Mouse (Mus musculus): Measurements from ENCODE around the gene Sema6d. TPM values are rescaled to one million over a fixed set of nuclear protein-coding genes. Genes with fewer than 3 reads are reported as not detected.

Gene Sema6d
- total RNA-seq, 1 experiment from 2014 or later, result not detected

DNA sequence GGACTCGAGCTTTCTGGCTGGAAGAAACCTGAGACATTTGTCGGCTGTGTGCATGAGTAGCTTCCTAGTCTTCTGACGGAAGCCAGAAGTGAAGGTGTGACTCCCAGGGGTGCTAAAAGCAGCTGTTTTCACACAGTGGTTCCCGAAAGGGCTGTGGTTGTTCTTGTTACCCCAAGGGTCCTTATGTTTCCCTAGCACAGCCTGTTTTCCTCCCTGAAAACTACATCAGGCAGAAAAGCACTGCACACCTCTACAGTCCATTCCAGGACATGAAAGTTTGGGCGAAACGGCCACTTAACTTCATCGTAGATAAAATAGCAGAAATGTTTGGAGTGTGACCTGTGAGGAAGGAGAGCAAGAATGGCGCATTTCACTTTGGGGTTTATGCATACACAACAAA, 346.9 kb downstream of the Sema6d start:
- ATAC-seq (ENCODE audit: extremely low read depth, insufficient number of reproducible peaks, low FRiP score, poor library complexity, severe bottlenecking), result no peak

DNA sequence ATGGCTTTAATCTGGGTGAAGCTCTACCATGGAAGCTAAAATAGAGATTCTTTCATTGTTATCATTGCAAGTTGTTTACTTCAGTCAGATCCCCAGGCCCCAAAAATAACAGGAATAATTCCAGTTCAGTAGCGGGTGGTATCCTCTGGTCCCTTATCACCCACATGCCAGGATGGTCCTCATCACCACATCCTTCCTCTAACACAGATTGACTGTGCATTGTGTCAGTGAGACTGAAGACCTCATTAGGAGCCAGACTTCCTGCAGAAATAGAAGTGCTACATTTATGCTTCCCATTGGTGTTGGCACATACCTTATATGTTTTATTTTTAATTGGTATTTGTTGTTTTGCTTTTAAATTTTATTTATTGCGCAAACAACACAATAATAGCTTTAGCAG, 354.4 kb downstream of the Sema6d start:
- no peak for ATAC-seq (ENCODE audit: extremely low read depth, insufficient number of reproducible peaks, low FRiP score, poor library complexity, severe bottlenecking)

DNA sequence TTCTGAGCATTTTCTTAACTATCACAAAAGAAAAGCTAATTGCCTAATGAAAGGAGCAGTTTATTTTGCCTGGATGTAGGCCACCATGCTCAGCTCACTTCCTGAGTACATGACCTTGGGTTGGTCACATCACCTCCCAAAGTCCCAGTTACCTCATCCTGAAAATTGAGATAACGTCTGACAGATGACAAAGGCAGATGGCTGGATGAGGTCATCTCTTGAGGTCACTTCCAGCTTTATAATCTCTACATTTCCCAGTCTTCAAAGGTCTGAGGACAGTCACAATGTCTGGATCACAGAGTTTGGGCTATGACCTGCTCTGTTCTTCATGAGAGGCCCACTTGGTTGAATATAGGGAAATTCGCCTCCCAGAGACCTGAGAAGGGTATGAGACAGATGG, 366.1 kb downstream of the Sema6d start:
- ATAC-seq (ENCODE audit: extremely low read depth, insufficient number of reproducible peaks, low FRiP score, poor library complexity, severe bottlenecking), result no peak

DNA sequence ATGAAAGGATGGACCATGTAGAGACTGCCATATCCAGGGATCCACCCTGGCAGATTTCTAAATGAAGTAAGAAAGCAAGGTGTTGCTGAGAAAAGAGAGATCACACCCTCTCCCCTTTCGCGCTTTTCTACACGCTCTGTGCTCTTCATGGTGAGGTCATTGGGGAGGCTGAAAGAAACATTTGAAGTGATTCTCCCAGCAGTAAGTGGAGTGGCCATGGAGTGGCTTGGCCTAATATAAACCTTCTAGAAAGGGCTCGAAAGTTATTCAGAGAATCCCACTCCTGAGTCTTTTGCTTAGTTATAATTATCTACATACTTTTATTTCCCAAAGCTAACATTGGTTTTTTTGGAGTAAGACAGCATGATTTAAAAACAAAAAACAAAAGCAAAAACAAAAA, 367.2 kb downstream of the Sema6d start:
- ATAC-seq (ENCODE audit: extremely low read depth, insufficient number of reproducible peaks, low FRiP score, poor library complexity, severe bottlenecking), result no peak

DNA sequence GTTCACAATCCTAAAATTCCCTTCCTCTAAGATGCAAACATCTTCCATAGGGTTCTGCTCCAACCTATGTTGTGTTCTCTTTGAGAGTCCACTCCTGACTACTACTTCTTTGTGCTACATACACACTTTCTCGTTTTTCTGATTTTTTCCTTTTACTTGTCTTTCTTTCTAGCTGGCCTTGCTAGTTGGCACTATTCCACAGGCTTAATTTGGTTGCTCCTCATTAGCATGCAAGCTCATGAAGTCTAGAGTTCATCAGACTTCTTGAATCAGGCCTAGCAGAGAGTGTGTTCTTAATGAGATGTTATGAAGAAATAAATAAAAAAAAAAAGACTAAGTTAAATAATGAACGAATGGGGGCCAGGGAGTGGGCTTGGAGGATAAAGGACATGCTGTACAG, 368.3 kb downstream of the Sema6d start:
- no peak for ATAC-seq (ENCODE audit: extremely low read depth, insufficient number of reproducible peaks, low FRiP score, poor library complexity, severe bottlenecking)

DNA sequence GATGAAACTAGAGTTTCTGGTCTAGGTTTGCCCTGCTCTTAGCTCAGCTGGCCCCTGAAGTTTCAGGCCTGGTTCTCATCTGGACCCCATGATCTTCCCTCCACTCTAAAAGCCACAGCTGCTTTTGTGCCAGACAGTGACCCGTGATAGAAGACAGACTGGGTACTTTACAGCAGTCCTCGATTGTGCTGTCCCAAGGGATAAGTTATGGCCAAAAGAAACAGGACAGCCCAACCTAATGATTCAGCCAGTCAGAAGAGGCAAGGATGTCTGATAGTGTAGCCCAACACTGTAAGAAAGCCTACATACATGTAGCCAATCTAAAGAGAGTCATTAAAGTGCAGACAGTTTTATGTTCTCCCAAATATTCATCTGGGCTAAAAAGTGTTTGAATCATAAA, 371.2 kb downstream of the Sema6d start:
- no peak for ATAC-seq (ENCODE audit: extremely low read depth, insufficient number of reproducible peaks, low FRiP score, poor library complexity, severe bottlenecking)

DNA sequence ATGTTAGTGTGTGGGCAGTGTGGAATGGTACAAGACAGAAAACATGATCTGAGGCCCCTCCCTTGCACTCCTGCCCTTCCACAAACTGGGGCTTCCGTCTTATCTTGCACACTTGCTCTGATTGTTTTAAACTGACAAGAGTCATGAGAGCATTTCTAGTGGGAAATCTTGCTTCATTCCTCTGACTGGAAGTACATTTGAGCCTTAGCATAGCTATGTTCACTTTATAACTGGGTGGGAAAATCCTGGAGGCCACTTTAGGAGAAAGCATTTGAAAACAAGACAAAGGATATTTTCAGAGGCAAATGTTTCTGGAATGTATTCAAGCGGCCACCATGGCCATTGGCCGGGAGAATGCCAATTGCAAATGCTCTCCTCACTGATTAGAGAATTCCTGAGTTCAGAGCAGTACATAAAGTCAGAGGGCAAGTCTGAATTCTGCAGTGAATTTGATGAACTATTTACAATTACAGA, 371.6 kb downstream of the Sema6d start:
- ATAC-seq (ENCODE audit: extremely low read depth, insufficient number of reproducible peaks, low FRiP score, poor library complexity, severe bottlenecking), result no peak

DNA sequence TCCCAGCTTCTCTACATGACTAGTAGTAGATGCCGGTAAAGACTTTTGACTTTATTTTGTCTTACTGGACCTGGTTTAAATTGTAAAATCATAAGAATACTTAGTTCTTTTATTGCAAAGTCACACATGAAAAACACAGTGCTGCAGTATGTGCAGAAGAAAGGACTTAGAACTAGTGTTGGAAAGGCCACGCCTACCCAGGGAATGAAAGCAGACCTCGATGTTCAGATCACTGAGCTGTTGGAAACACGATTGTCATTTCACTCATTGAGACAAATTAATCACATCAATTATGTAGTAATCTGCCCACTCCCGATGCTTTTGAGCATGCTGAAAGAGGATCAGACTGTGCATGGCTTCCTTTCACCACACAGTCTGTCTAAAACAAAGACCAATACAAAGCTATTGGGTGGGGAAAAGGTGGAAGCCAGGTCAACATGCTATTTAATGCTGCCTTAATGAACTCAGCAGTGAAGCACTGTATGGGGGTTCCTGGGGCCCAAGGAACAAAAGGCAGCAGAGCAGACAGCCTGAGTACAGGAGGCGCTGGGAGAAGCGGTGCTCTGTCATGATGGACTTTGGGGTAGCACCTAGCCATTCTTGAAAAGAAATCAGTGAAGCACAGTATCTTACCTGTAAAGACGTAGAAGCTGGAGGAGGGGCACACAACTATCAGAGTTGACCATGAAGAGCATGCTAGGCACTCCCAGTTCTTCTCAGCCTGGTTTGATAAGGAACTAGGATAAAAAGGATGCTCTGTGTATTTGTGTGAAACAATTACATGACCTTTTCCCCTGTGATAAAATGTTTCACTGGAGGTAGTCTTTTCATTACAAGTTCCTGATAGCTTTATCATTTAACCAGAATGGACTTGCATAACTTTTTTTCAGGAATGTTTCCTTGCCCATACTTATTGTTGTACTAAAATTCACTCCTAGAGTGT, 375.5 kb downstream of the Sema6d start:
- ATAC-seq (ENCODE audit: extremely low read depth, insufficient number of reproducible peaks, low FRiP score, poor library complexity, severe bottlenecking), result no peak

DNA sequence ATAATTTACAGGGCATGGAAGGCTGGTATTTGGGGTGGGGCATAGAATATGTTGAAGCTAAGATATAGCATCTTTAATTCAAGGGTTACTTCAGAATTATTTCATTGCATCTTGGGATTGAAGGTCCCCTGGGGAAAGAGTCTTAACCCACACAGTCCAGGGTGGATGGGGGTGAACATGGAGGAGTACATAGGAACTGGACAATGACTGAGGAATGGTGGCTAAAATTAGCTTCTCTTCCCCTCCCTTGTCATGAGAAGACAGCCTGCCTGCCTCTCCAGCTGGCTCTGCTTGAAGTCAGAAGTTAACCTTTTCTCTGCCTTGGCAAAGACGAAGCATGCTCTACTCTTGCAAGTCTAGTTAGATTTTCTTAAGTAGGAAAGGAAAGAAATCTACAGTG, 377.7 kb downstream of the Sema6d start:
- no peak for ATAC-seq (ENCODE audit: extremely low read depth, insufficient number of reproducible peaks, low FRiP score, poor library complexity, severe bottlenecking)

DNA sequence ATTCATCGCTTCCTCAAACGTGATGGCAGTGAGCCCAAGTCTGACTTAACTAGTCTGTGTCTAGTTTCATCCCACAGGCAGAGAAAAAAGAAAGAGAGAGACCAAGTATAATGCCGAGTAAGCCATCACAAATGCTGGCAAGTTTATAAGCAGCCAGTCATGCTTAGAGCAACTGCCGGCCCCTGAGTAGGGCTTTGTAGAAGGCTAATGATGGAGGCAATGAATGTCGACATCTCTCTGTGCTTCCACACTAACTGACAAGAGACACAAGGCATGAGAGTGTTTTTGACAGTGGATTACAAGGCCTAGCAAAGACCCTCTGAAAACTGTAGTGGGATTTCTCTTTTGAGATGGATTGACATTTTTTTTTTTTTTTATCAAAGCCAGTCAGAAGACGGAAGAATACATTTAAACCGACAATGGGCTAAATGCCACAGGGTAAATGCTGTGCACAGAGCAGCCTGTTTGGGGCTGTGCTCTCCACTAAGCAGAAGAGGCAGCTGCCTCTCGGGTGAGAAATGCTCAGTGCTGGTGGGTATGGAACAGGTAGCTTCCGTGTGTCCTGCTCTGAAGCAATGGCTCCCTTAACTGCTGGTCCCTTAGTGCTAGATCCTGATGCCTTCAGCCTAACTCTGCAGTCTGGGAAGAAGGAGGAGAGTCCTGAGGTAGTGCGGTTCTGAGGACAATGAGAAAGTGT, 380.7 kb downstream of the Sema6d start:
- no peak for ATAC-seq (ENCODE audit: extremely low read depth, insufficient number of reproducible peaks, low FRiP score, poor library complexity, severe bottlenecking)

DNA sequence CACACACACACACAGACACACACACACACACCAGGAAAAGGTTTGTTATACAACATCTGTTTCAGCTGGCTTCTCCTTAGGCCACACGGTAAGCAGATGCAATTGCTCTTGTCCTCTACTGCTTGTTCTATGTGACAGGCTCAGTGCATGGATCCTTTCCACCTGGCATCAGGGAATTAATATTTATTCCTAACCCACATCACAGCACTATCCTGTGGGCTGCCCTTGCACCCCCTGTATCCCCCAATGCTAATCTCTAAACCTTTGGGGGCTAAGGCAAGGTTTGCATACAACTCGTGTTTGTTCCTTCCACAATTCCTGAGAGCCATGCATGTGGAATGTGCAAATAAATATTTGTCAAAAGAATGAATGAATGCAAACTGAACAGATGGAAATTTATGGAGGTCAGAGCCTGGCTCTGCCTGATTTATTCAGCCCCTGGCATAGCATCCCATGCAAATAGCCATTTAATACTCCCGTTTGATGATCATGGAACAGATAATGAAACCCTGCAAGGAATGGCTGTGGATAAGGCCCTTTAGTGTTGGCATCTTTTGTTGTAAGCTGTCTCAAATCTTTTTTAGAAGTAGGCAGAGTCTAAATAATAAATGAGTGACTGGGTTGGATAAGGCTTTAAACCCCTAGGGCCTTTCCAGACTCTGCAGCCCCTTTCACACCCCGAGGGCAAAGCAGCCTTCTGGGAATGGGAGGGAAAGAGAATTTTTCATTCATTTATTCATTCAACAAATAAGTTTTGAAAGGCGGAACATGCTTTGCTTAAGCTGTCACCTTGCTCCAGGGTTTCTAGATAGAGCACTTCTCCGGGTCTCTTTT, 383.1 kb downstream of the Sema6d start:
- no peak for ATAC-seq (ENCODE audit: extremely low read depth, insufficient number of reproducible peaks, low FRiP score, poor library complexity, severe bottlenecking)

DNA sequence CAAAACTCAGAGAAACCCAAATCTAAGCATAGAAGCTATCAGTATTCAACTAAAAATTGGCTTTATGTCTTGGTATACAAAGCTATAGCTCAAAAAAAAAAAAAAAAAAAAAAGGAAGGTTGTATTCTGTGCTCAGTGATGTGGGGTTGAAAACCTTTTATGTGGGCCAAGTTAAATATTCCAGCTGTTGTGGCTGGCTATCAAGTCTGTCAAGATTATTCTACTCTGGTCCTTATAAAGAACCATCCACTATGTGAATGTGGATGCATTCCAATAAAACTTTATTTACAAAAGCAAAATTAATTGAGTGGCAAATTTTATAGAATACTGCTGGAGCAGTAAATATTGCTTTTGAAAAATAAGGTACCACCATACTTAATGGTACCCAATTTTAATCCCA, 388.1 kb downstream of the Sema6d start:
- ATAC-seq (ENCODE audit: extremely low read depth, insufficient number of reproducible peaks, low FRiP score, poor library complexity, severe bottlenecking), result no peak

DNA sequence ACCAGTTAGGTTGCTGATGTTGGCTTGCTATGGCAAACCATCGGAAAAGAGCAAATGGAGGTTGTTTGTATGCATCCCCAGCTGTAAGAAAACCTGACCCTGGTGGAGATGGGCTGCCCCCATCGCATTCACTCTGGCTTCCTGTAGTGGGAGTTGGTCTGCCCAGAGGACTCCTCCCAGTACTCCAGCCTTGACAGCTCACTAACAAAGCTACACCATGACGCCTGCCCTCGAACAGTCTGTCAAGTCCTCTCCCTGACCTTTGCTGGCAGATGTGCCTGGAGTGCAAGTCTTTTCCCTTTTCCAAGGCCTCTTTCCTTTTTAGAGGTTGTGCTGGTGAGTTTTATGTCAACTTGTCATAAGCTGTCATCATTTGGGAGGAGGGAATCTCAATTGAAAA, 388.8 kb downstream of the Sema6d start:
- ATAC-seq (ENCODE audit: extremely low read depth, insufficient number of reproducible peaks, low FRiP score, poor library complexity, severe bottlenecking), result no peak

DNA sequence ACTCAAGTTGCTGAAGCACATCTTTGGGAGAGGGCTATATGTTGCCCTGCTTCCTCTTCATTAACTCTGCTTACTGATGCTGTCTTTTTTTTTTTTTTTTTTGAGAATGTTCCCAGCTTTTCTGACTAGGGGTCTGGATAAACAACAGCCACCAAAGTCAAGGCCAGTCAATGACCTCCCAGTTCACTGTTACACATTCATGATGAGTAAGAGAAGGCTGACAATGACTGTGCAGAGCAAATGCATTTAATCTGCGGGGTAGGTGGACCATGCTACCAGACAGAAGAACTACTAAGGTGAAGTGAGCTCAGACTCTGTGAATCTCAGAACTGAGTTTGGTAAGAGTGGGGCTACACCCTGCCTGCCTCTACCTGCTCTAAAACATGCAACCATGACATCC, 396.0 kb downstream of the Sema6d start:
- ATAC-seq (ENCODE audit: extremely low read depth, insufficient number of reproducible peaks, low FRiP score, poor library complexity, severe bottlenecking), result no peak

DNA sequence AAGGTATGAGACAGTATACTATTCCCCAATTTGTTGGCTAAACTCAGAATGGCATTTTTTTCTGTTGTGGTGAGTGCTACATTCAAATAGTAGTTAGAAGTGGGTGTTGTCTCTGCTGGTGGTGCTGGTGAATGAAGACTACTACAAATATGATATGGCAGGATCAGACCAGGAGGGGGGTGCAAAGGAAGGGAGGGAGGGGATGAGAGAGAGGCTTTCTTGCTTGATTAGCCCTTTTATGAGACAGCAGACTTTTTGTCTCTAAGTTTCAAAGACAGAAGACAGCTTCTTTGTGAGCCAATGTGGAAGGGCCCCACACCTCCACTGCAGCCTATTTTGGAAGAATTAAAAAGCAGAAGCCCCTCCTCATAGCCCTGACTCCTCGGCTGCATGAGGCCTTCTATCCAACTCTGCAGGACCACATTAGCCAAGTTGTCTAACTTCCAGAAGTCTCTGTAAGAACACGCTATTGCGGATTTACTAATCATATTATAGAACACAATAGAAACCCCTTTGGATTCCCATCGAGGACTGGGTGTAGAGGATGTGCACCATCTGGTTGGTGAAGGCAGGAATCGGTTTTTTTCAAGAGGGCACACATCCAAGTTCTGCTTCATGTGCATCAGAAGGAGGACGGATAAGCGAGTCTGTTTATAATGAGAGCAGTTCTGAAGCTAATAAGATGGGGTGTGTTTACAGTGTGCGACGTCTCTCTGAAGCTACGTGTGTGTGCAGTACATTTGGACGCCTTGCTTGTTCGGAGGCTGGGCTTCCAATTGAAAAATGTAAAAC, 400.4 kb downstream of the Sema6d start:
- no peak for ATAC-seq (ENCODE audit: extremely low read depth, insufficient number of reproducible peaks, low FRiP score, poor library complexity, severe bottlenecking)

DNA sequence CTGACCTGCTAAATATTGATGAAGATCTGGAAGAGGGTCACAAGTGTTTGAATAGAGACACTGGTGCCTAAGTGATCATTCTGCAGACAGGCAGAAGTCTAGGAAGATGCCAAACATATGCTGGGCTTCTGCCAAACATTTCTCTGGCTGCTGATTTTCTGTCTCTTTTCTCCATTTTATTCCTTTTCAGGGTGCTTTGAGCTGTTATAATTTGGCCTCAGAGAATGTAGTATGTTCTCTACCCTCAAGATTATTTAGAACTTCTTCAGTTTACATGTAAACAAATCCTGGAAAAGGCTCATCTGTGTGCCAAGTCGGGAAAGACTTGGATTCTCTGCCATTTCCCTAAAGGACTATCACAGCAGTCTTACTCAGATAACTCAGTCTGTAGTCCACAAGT, 406.0 kb downstream of the Sema6d start:
- no peak for ATAC-seq (ENCODE audit: extremely low read depth, insufficient number of reproducible peaks, low FRiP score, poor library complexity, severe bottlenecking)

DNA sequence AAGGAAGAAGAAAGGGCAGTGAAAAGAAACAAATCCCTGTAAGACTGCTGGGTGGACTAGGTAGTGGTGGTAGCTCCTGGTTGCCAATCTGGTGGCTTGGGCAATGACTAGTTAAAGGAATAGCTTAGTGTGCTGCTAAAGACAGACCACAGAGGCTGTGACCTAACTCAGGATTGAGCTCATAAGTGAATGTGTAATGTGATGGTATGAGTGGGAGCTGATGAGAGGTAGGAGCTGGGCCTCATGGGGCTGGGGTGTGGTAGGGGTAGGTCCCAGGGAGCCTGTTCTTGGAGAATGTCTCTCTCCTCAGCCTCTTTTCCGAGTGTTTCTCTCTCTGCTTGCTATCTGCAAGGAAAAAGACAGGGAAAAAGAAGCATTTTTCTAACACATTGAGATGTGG, 409.9 kb downstream of the Sema6d start:
- ATAC-seq (ENCODE audit: extremely low read depth, insufficient number of reproducible peaks, low FRiP score, poor library complexity, severe bottlenecking), result no peak

DNA sequence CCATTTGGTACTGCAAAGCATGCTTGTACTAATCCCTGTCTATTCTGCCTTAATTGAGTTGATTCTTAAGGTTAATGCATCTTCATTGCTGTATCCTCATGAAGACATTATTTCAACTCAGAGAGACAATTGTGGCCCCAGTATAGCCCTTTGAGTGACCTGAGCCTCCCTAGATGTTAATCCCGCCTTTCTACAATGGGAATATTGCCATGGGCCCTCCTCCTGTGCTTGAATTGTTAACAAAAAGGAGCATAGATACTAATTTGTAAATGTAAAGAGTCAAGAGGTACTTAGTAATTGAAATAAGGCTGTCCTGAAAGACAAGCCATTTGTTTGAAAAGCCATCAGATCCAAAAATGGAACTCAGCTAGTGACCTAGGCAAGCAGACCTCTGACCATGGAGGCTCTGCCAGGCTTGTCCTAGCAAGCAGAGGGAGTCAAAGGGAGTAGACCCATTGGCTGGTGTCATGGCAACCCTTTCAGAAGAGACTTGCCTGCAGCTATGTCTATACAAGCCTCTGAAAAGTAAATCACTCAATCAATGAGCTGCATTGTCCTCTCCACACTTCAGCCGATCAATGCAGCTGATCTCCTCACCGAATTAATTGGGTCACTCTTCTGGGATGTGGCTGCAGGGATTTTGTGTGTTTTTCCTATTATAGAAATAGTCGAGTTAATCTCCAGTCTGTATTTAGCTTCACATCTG, 416.2 kb downstream of the Sema6d start:
- ATAC-seq (ENCODE audit: extremely low read depth, insufficient number of reproducible peaks, low FRiP score, poor library complexity, severe bottlenecking), result no peak
